Mouse (Mus musculus) heart, postnatal 0 days (tissue): ENCODE measurements around the gene Efhc1. TPM values are rescaled to one million over a fixed set of nuclear protein-coding genes. Genes with fewer than 3 reads are reported as not detected.

ENCODE experiments used
- ATAC-seq: fragments of 200-750 bp; cut with Nextera tagmentation; 2 replicates; pipeline ENCODE4 v1.8.0; 2017; ENCODE audit warnings: low read depth, moderate number of reproducible peaks, moderate library complexity; ENCODE audit not compliant: insufficient read depth
- DNase-seq: peaks from one replicate; pipeline ENCODE4 v3.0.0-alpha.2; 2016; ENCODE audit warnings: low spot score
- H3K27ac ChIP-seq: fragments of 300-500 bp; sonication (generic); 2 replicates; pipeline ENCODE4 v1.5.1; 2014; ENCODE audit warnings: low read depth, mild to moderate bottlenecking
- H3K27me3 ChIP-seq: fragments of 300-500 bp; sonication (generic); 2 replicates; pipeline ENCODE4 v1.6.1; 2014; ENCODE audit warnings: low read length, mixed read lengths; ENCODE audit not compliant: control insufficient read depth, insufficient read depth
- H3K36me3 ChIP-seq: fragments of 300-500 bp; sonication (generic); replicated peaks from 2 replicates; pipeline ENCODE4 v1.6.1; 2014; ENCODE audit warnings: low read length, mixed read lengths; ENCODE audit not compliant: control insufficient read depth, insufficient read depth
- H3K4me1 ChIP-seq: fragments of 300-500 bp; sonication (generic); 2 replicates; pipeline ENCODE4 v1.6.1; 2014; ENCODE audit warnings: antibody characterized with exemption; ENCODE audit not compliant: control insufficient read depth, insufficient read depth
- H3K4me2 ChIP-seq: fragments of 300-500 bp; sonication (generic); 2 replicates; pipeline ENCODE4 v1.6.1; 2014; ENCODE audit warnings: low read depth, mild to moderate bottlenecking, low read length, moderate library complexity
- H3K4me3 ChIP-seq: fragments of 300-500 bp; sonication (generic); 2 replicates; pipeline ENCODE4 v1.5.1; 2014; ENCODE audit warnings: low read depth, low read length
- H3K9ac ChIP-seq: fragments of 300-500 bp; sonication (generic); replicated peaks from 2 replicates; pipeline ENCODE4 v1.6.1; 2014; ENCODE audit warnings: low read depth, low read length, mixed read lengths
- H3K9me3 ChIP-seq: fragments of 300-500 bp; sonication (generic); replicated peaks from 2 replicates; pipeline ENCODE4 v1.6.1; 2016; ENCODE audit warnings: low read length; ENCODE audit not compliant: control insufficient read depth
- CTCF ChIP-seq: IDR thresholded peaks from 2 replicates; pipeline ENCODE4 v1.5.1; 2016; ENCODE audit warnings: antibody characterized with exemption, control low read depth, low read depth
- EP300 ChIP-seq: IDR thresholded peaks from 2 replicates; pipeline ENCODE4 v1.6.1; 2016; ENCODE audit warnings: antibody characterized with exemption, low read depth
- WGBS: fragments of 180-500 bp; shearing (Covaris S2); extraction: QIAGEN DNeasy Blood & Tissue Kit; methylation state at CpG from one replicate; pipeline ENCODE4 v1.1.7; 2014; 5-methylcytosine and 5-hydroxymethylcytosine counted together
- polyA plus RNA-seq: library from polyadenylated mRNA; unstranded; fragments of >200 nt; fragmentation: Nextera tagmentation; extraction: Ambion mirVana; gene quantifications from 2 replicates; pipeline ENCODE4 v1.2.1, GENCODE M21; 2015
- total RNA-seq: library from RNA; depleted of rRNA; stranded (reverse); fragments of >200 nt; gene quantifications from 2 replicates; pipeline ENCODE4 v1.2.3, GENCODE M21; 2014; ENCODE audit warnings: low replicate concordance; rRNA removed

Gene Efhc1
- total RNA-seq = 0.27 TPM in 1 of 2 replicates, not detected in the other
- polyA plus RNA-seq = 0.64 and 1.4 TPM in 2 replicates

GRCm38 (mm10) chr1:20951300-20951763 lies at the start of gene Efhc1:
TSS of gene Efhc1 (plus strand) at chr1:20951626.
- no peaks in the 10 kb centered on the region for H3K36me3 ChIP-seq

GRCm38 (mm10) chr1:20905501-20906127 lies 45.8 kb upstream of the Efhc1 start:
- 91% methylated on average over 8 of the region's 8 CpGs for WGBS
- DNase-seq (no peak), ATAC-seq (no peak)
- Histone ChIP-seq H3K27me3 (no peaks in the 10 kb centered on the region), H3K4me3 (no peak overlapping the region), H3K4me1 (no peaks in the 10 kb centered on the region), H3K9ac (no peak overlapping the region), H3K27ac (no peak overlapping the region), H3K9me3 (no peaks in the 10 kb centered on the region), H3K36me3 (no peaks in the 10 kb centered on the region), H3K4me2 (no peak overlapping the region)
- TF ChIP-seq EP300 (no peak), CTCF (no peak)

More at GRCm38 (mm10) chr1:20951300-20951763, at the start of gene Efhc1:
- ATAC-seq (peak; percentile 97), DNase-seq (peak; percentile 96)
- H3K27ac ChIP-seq = peak within 1 kb of the TSS; percentile 62
- H3K9me3 ChIP-seq = no peaks in the 10 kb centered on the region
- H3K4me2 ChIP-seq = peak within 1 kb of the TSS; percentile 78
- H3K4me1 ChIP-seq = 0 out of 2 replicates have a peak, but pooled peaks cover 4% of the 10 kb centered on the region
- peak within 1 kb of the TSS; percentile 50 for H3K9ac ChIP-seq
- H3K27me3 ChIP-seq = no peaks in the 10 kb centered on the region
- TF ChIP-seq CTCF (no peak), EP300 (no peak)
- peak within 1 kb of the TSS; percentile 65 for H3K4me3 ChIP-seq
- WGBS = under 1% methylated on average over 23 of the region's 23 CpGs

GRCm38 (mm10) chr1:20906128-20906515 lies 45.3 kb upstream of the Efhc1 start:
- no peaks in the 10 kb centered on the region for H3K9me3 ChIP-seq
- no peaks in the 10 kb centered on the region for H3K27me3 ChIP-seq
- ATAC-seq (no peak), DNase-seq (no peak)
- H3K4me2 ChIP-seq = no peak overlapping the region
- no peaks in the 10 kb centered on the region for H3K4me1 ChIP-seq
- TF ChIP-seq CTCF (no peak), EP300 (no peak)
- no peak overlapping the region for H3K9ac ChIP-seq
- H3K4me3 ChIP-seq = no peak overlapping the region
- no peaks in the 10 kb centered on the region for H3K36me3 ChIP-seq
- no peak overlapping the region for H3K27ac ChIP-seq
- 88% methylated on average over 9 of the region's 9 CpGs for WGBS

GRCm38 (mm10) chr1:20908541-20908940 lies 42.9 kb upstream of the Efhc1 start:
- Histone ChIP-seq H3K9me3 (no peaks in the 10 kb centered on the region), H3K4me3 (no peak overlapping the region), H3K4me1 (no peaks in the 10 kb centered on the region), H3K27ac (no peak overlapping the region), H3K27me3 (no peaks in the 10 kb centered on the region), H3K9ac (no peak overlapping the region), H3K4me2 (no peak overlapping the region), H3K36me3 (no peaks in the 10 kb centered on the region)
- 68% methylated on average over 4 of the region's 4 CpGs for WGBS
- ATAC-seq = no peak
- DNase-seq = no peak
- no peak for TF ChIP-seq CTCF
- TF ChIP-seq EP300 = no peak

- no peaks in the 10 kb centered on the region for H3K36me3 ChIP-seq
- no peaks in the 10 kb centered on the region for H3K27me3 ChIP-seq
- WGBS = 41% methylated on average over 2 of the region's 2 CpGs
- no peak overlapping the region for H3K4me2 ChIP-seq
- no peak for DNase-seq
- no peaks in the 10 kb centered on the region for H3K4me1 ChIP-seq
- no peak overlapping the region for H3K27ac ChIP-seq
- ATAC-seq = no peak
- H3K9me3 ChIP-seq = no peaks in the 10 kb centered on the region
- no peak overlapping the region for H3K9ac ChIP-seq
- H3K4me3 ChIP-seq = no peak overlapping the region
- TF ChIP-seq EP300 (no peak), CTCF (no peak)
Measured at GRCm38 (mm10) chr1:20912115-20912514, 39.3 kb upstream of the Efhc1 start.

GRCm38 (mm10) chr1:20912527-20913171 lies 38.8 kb upstream of the Efhc1 start:
- DNase-seq (no peak), ATAC-seq (no peak)
- Histone ChIP-seq H3K9ac (no peak overlapping the region), H3K4me3 (no peak overlapping the region), H3K36me3 (no peaks in the 10 kb centered on the region), H3K4me1 (no peaks in the 10 kb centered on the region), H3K9me3 (no peaks in the 10 kb centered on the region), H3K27me3 (no peaks in the 10 kb centered on the region), H3K27ac (no peak overlapping the region), H3K4me2 (no peak overlapping the region)
- TF ChIP-seq CTCF (no peak), EP300 (no peak)
- 63% methylated on average over 13 of the region's 13 CpGs for WGBS
